Comparison of ENCODE assay signal across 7 mouse cellular contexts in genomic region chr11:60932503-60933020, GRCm38 (mm10). TPM values are rescaled to one million over a fixed set of nuclear protein-coding genes. Genes with fewer than 3 reads are reported as not detected.
DNase-seq lines count a peak whose midpoint lies in the region; ATAC-seq lines count a peak whose summit lies in the region.

No protein-coding gene starts in this region.

- DNase-seq in lung, postnatal 4 days: no peak
- DNase-seq in adipocyte (ENCODE audit: low spot score): no peak
- no peak for DNase-seq in cerebellum, adult 11-12 months

- no peaks in the 10 kb centered on the region for H3K27me3 ChIP-seq in lung, embryonic 16.5 days (ENCODE audit: control insufficient read depth, insufficient read depth, low read depth, low read length)
- H3K27me3 ChIP-seq in embryonic facial prominence, embryonic 12.5 days: no peaks in the 10 kb centered on the region
- H3K27me3 ChIP-seq in hindbrain, embryonic 15.5 days: no peaks in the 10 kb centered on the region
- H3K27me3 ChIP-seq in midbrain, embryonic 15.5 days (replicated peaks): no peaks in the 10 kb centered on the region; the same call in 1 of the 2 replicates

- peak overlapping the region; percentile 91 for H3K4me3 ChIP-seq in lung, embryonic 16.5 days (ENCODE audit: low read length)
- H3K4me3 ChIP-seq in embryonic facial prominence, embryonic 12.5 days: peak overlapping the region; percentile 85
- peak overlapping the region; percentile 84 for H3K4me3 ChIP-seq in hindbrain, embryonic 15.5 days
- peak overlapping the region; percentile 95 for H3K4me3 ChIP-seq in midbrain, embryonic 15.5 days

- ATAC-seq in lung, embryonic 16.5 days (ENCODE audit: low read depth): no peak; the same call in 1 of the 2 replicates
- no peak for ATAC-seq in embryonic facial prominence, embryonic 12.5 days (ENCODE audit: insufficient number of reproducible peaks, insufficient read depth, low FRiP score, low TSS enrichment)
- ATAC-seq in hindbrain, embryonic 15.5 days (ENCODE audit: low FRiP score, low read depth): no peak
- no peak; the same call in 1 of the 2 replicates for ATAC-seq in midbrain, embryonic 15.5 days (replicated peaks)

- WGBS in lung, embryonic 16.5 days: 2% methylated on average over 7 of the region's 7 CpGs
- WGBS in embryonic facial prominence, embryonic 12.5 days: 5% methylated on average over 7 of the region's 7 CpGs
- WGBS in hindbrain, embryonic 15.5 days: 7% methylated on average over 7 of the region's 7 CpGs
- 7% methylated on average over 7 of the region's 7 CpGs for WGBS in midbrain, embryonic 15.5 days

- H3K27ac ChIP-seq in lung, embryonic 16.5 days (ENCODE audit: low read length): peak overlapping the region; percentile 85
- H3K27ac ChIP-seq in embryonic facial prominence, embryonic 12.5 days: peak overlapping the region; percentile 66; the same call in 1 of the 2 replicates
- peak overlapping the region; percentile 75 for H3K27ac ChIP-seq in hindbrain, embryonic 15.5 days (replicated peaks)
- peak overlapping the region; percentile 79; the same call in 1 of the 2 replicates for H3K27ac ChIP-seq in midbrain, embryonic 15.5 days

- no peaks in the 10 kb centered on the region for H3K36me3 ChIP-seq in lung, embryonic 16.5 days (ENCODE audit: control insufficient read depth, insufficient read depth, low read length)
- no peaks in the 10 kb centered on the region for H3K36me3 ChIP-seq in embryonic facial prominence, embryonic 12.5 days
- H3K36me3 ChIP-seq in hindbrain, embryonic 15.5 days: no peaks in the 10 kb centered on the region
- H3K36me3 ChIP-seq in midbrain, embryonic 15.5 days (replicated peaks): no peaks in the 10 kb centered on the region

- H3K4me2 ChIP-seq in lung, embryonic 16.5 days (ENCODE audit: low read depth, low read length): peak overlapping the region; percentile 93
- peak overlapping the region; percentile 78 for H3K4me2 ChIP-seq in embryonic facial prominence, embryonic 12.5 days (replicated peaks)
- H3K4me2 ChIP-seq in hindbrain, embryonic 15.5 days: peak overlapping the region; percentile 80
- H3K4me2 ChIP-seq in midbrain, embryonic 15.5 days: peak overlapping the region; percentile 92

- H3K9me3 ChIP-seq in lung, embryonic 16.5 days (ENCODE audit: control insufficient read depth, low read length): no peaks in the 10 kb centered on the region
- H3K9me3 ChIP-seq in embryonic facial prominence, embryonic 12.5 days: no peaks in the 10 kb centered on the region
- no peaks in the 10 kb centered on the region for H3K9me3 ChIP-seq in hindbrain, embryonic 15.5 days
- H3K9me3 ChIP-seq in midbrain, embryonic 15.5 days: no peaks in the 10 kb centered on the region

- peaks cover 32% of the 10 kb centered on the region for H3K4me1 ChIP-seq in lung, embryonic 16.5 days (replicated peaks; ENCODE audit: control insufficient read depth, insufficient read depth, low read length)
- peaks cover 32% of the 10 kb centered on the region for H3K4me1 ChIP-seq in embryonic facial prominence, embryonic 12.5 days
- H3K4me1 ChIP-seq in hindbrain, embryonic 15.5 days (replicated peaks): peaks cover 35% of the 10 kb centered on the region
- peaks cover 37% of the 10 kb centered on the region for H3K4me1 ChIP-seq in midbrain, embryonic 15.5 days

- H3K9ac ChIP-seq in lung, embryonic 16.5 days (ENCODE audit: low read length): peak overlapping the region; percentile 91
- peak overlapping the region; percentile 84 for H3K9ac ChIP-seq in embryonic facial prominence, embryonic 12.5 days
- peak overlapping the region; percentile 73 for H3K9ac ChIP-seq in hindbrain, embryonic 15.5 days
- H3K9ac ChIP-seq in midbrain, embryonic 15.5 days: peak overlapping the region; percentile 89

RNA-seq across cellular contexts. Expression of gene Map2k3, which starts 0.7 kb away (rescaled TPM):
- 110 and 114 TPM in 2 replicates for polyA plus RNA-seq in lung, embryonic 16.5 days (2015; fragmentation: Nextera tagmentation; extraction: Ambion mirVana)
- polyA plus RNA-seq in embryonic facial prominence, embryonic 12.5 days (2016; fragmentation: Nextera tagmentation; extraction: Ambion mirVana): 89.4 and 92.9 TPM in 2 replicates
- polyA plus RNA-seq in hindbrain, embryonic 15.5 days (2015; fragmentation: Nextera tagmentation; extraction: Ambion mirVana): 31.5 and 31.8 TPM in 2 replicates
- 32.0 and 34.0 TPM in 2 replicates for polyA plus RNA-seq in midbrain, embryonic 15.5 days (2015; fragmentation: Nextera tagmentation; extraction: Ambion mirVana)

RNA-seq across cellular contexts. Expression of gene Natd1, which starts 18.0 kb away (rescaled TPM):
- polyA plus RNA-seq in lung, embryonic 16.5 days (2015; fragmentation: Nextera tagmentation; extraction: Ambion mirVana): 19.9 and 21.6 TPM in 2 replicates
- polyA plus RNA-seq in embryonic facial prominence, embryonic 12.5 days (2016; fragmentation: Nextera tagmentation; extraction: Ambion mirVana): 20.0 and 20.4 TPM in 2 replicates
- 30.8 and 32.9 TPM in 2 replicates for polyA plus RNA-seq in hindbrain, embryonic 15.5 days (2015; fragmentation: Nextera tagmentation; extraction: Ambion mirVana)
- polyA plus RNA-seq in midbrain, embryonic 15.5 days (2015; fragmentation: Nextera tagmentation; extraction: Ambion mirVana): 31.6 and 39.2 TPM in 2 replicates

RNA-seq across cellular contexts. Expression of gene Tmem11, which starts 53.5 kb away (rescaled TPM):
- 57.6 and 62.5 TPM in 2 replicates for polyA plus RNA-seq in lung, embryonic 16.5 days (2015; fragmentation: Nextera tagmentation; extraction: Ambion mirVana)
- 55.2 and 59.3 TPM in 2 replicates for polyA plus RNA-seq in embryonic facial prominence, embryonic 12.5 days (2016; fragmentation: Nextera tagmentation; extraction: Ambion mirVana)
- polyA plus RNA-seq in hindbrain, embryonic 15.5 days (2015; fragmentation: Nextera tagmentation; extraction: Ambion mirVana): 58.6 and 58.8 TPM in 2 replicates
- polyA plus RNA-seq in midbrain, embryonic 15.5 days (2015; fragmentation: Nextera tagmentation; extraction: Ambion mirVana): 58.4 and 61.0 TPM in 2 replicates
